Mouse (Mus musculus) embryonic facial prominence, embryonic 15.5 days (tissue): ENCODE results near the gene Hacd3. TPM values are rescaled to one million over a fixed set of nuclear protein-coding genes. Genes with fewer than 3 reads are reported as not detected.
"Not testable (repeated sequence)": the region's sequence is repeated elsewhere in the genome, so short reads cannot be mapped to it uniquely, and the experiment has no call there.

Experiments used
- ATAC-seq: fragments of 200-750 bp; cut with Nextera tagmentation; 2 replicates; pipeline ENCODE4 v1.8.0; 2017; ENCODE audit warnings: low read depth, moderate TSS enrichment; ENCODE audit not compliant: insufficient number of reproducible peaks, low FRiP score, low TSS enrichment
- H3K27ac ChIP-seq: fragments of 300-500 bp; sonication (generic); replicated peaks from 2 replicates; pipeline ENCODE4 v1.5.1; 2015; ENCODE audit warnings: mild to moderate bottlenecking, inconsistent platforms
- H3K27me3 ChIP-seq: fragments of 300-500 bp; sonication (generic); 2 replicates; pipeline ENCODE4 v1.6.1; 2015; ENCODE audit warnings: inconsistent platforms
- H3K36me3 ChIP-seq: fragments of 300-500 bp; sonication (generic); 2 replicates; pipeline ENCODE4 v1.6.1; 2015; ENCODE audit warnings: mild to moderate bottlenecking, inconsistent platforms
- H3K4me1 ChIP-seq: fragments of 300-500 bp; sonication (generic); 2 replicates; pipeline ENCODE4 v1.6.1; 2015; ENCODE audit warnings: inconsistent platforms
- H3K4me2 ChIP-seq: fragments of 300-500 bp; sonication (generic); replicated peaks from 2 replicates; pipeline ENCODE4 v1.6.1; 2015; ENCODE audit warnings: mild to moderate bottlenecking, inconsistent platforms
- H3K4me3 ChIP-seq: fragments of 300-500 bp; sonication (generic); replicated peaks from 2 replicates; pipeline ENCODE4 v1.5.1; 2015; ENCODE audit warnings: mild to moderate bottlenecking, inconsistent platforms
- H3K9ac ChIP-seq: fragments of 300-500 bp; sonication (generic); 2 replicates; pipeline ENCODE4 v1.6.1; 2015; ENCODE audit warnings: inconsistent platforms
- H3K9me3 ChIP-seq: fragments of 300-500 bp; sonication (generic); replicated peaks from 2 replicates; pipeline ENCODE4 v1.6.1; 2016; ENCODE audit warnings: inconsistent platforms
- WGBS: fragments of 180-500 bp; shearing (Covaris S2); methylation state at CpG from one replicate; pipeline ENCODE4 v1.1.7; 2015; 5-methylcytosine and 5-hydroxymethylcytosine counted together
- polyA plus RNA-seq: library from polyadenylated mRNA; unstranded; fragments of >200 nt; fragmentation: Nextera tagmentation; extraction: Ambion mirVana; gene quantifications from 2 replicates; pipeline ENCODE4 v1.2.1, GENCODE M21; 2015

The Hacd3 gene
- polyA plus RNA-seq, 1 experiment from 2014 or later: 78.5 TPM

- Histone ChIP-seq H3K9me3 (no peaks in the 10 kb centered on the region), H3K36me3 (no peaks in the 10 kb centered on the region), H3K27ac (peak overlapping the region; percentile 44; the same call in 1 of the 2 replicates), H3K9ac (no peak overlapping the region), H3K4me1 (peaks cover 49% of the 10 kb centered on the region), H3K4me2 (no peak overlapping the region), H3K4me3 (no peak overlapping the region), H3K27me3 (no peaks in the 10 kb centered on the region)
- no peak for ATAC-seq
- WGBS: 73% methylated on average over 4 of the region's 4 CpGs
These were observed 5.1 kb downstream of the Hacd3 start for GRCm38 (mm10) chr9:65016241-65016977.

GRCm38 (mm10) chr9:65015461-65016222 is 5.9 kb downstream of the Hacd3 start:
- Histone ChIP-seq H3K36me3 (no peaks in the 10 kb centered on the region), H3K27ac (peak overlapping the region; percentile 44; the same call in 1 of the 2 replicates), H3K9ac (no peak overlapping the region), H3K9me3 (no peaks in the 10 kb centered on the region), H3K27me3 (no peaks in the 10 kb centered on the region), H3K4me1 (peaks cover 45% of the 10 kb centered on the region), H3K4me2 (no peak overlapping the region), H3K4me3 (no peak overlapping the region)
- no peak for ATAC-seq
- WGBS: 56% methylated on average over 7 of the region's 7 CpGs

- 58% methylated on average over 6 of the region's 6 CpGs for WGBS
- Histone ChIP-seq H3K4me3 (no peak overlapping the region), H3K36me3 (peaks cover 16% of the 10 kb centered on the region; the same call in 1 of the 2 replicates), H3K9me3 (no peaks in the 10 kb centered on the region), H3K9ac (no peak overlapping the region), H3K4me2 (no peak overlapping the region), H3K27me3 (no peaks in the 10 kb centered on the region), H3K4me1 (peaks cover 13% of the 10 kb centered on the region; the same call in 1 of the 2 replicates), H3K27ac (no peak overlapping the region)
- no peak for ATAC-seq
These were observed 10.2 kb downstream of the Hacd3 start for GRCm38 (mm10) chr9:65011304-65011703.

- H3K4me3 ChIP-seq: no peak overlapping the region
- 77% methylated on average over 8 of the region's 8 CpGs for WGBS
- H3K9me3 ChIP-seq: no peaks in the 10 kb centered on the region
- peaks cover 23% of the 10 kb centered on the region for H3K36me3 ChIP-seq
- H3K27ac ChIP-seq: no peak overlapping the region
- H3K27me3 ChIP-seq: no peaks in the 10 kb centered on the region
- H3K4me2 ChIP-seq: no peak overlapping the region
- 0 out of 2 replicates have a peak, but pooled peaks cover 6% of the 10 kb centered on the region for H3K4me1 ChIP-seq
- no peak for ATAC-seq
- H3K9ac ChIP-seq: no peak overlapping the region
These were observed 10.9 kb downstream of the Hacd3 start for GRCm38 (mm10) chr9:65010632-65011031.

GRCm38 (mm10) chr9:65005737-65006136 is 15.8 kb downstream of the Hacd3 start:
- Histone ChIP-seq H3K4me2 (no peak overlapping the region), H3K27me3 (no peaks in the 10 kb centered on the region), H3K9ac (no peak overlapping the region), H3K4me1 (no peaks in the 10 kb centered on the region), H3K4me3 (no peak overlapping the region), H3K36me3 (peaks cover 55% of the 10 kb centered on the region), H3K27ac (no peak overlapping the region), H3K9me3 (no peaks in the 10 kb centered on the region)
- no peak for ATAC-seq
- 93% methylated on average over 8 of the region's 8 CpGs for WGBS

GRCm38 (mm10) chr9:65001481-65001880 is 20.0 kb downstream of the Hacd3 start:
- Histone ChIP-seq H3K36me3 (peaks cover 66% of the 10 kb centered on the region), H3K4me2 (no peak overlapping the region), H3K9me3 (no peaks in the 10 kb centered on the region), H3K27me3 (no peaks in the 10 kb centered on the region), H3K9ac (no peak overlapping the region), H3K27ac (no peak overlapping the region), H3K4me1 (no peaks in the 10 kb centered on the region), H3K4me3 (no peak overlapping the region)
- ATAC-seq: no peak
- 56% methylated on average over 4 of the region's 4 CpGs for WGBS

- ATAC-seq, H3K9ac ChIP-seq, H3K4me3 ChIP-seq, H3K4me2 ChIP-seq, H3K27ac ChIP-seq, H3K9me3 ChIP-seq, H3K27me3 ChIP-seq, H3K4me1 ChIP-seq: not testable (repeated sequence)
- H3K36me3 ChIP-seq: peaks cover 51% of the 10 kb centered on the region
- 92% methylated on average over 1 of the region's 1 CpGs for WGBS
These were observed 26.0 kb downstream of the Hacd3 start for GRCm38 (mm10) chr9:64995464-64995863.

- WGBS: 84% methylated on average over 7 of the region's 7 CpGs
- no peak overlapping the region for H3K9ac ChIP-seq
- H3K4me2 ChIP-seq: no peak overlapping the region
- ATAC-seq: no peak
- peaks cover 58% of the 10 kb centered on the region for H3K36me3 ChIP-seq
- H3K27me3 ChIP-seq: no peaks in the 10 kb centered on the region
- H3K4me3 ChIP-seq: no peak overlapping the region
- no peak overlapping the region for H3K27ac ChIP-seq
- H3K4me1 ChIP-seq: no peaks in the 10 kb centered on the region
- H3K9me3 ChIP-seq: no peaks in the 10 kb centered on the region
These were observed 31.2 kb downstream of the Hacd3 start for GRCm38 (mm10) chr9:64990291-64990690.

- WGBS: 86% methylated on average over 6 of the region's 6 CpGs
- Histone ChIP-seq H3K36me3 (peaks cover 66% of the 10 kb centered on the region), H3K9me3 (no peaks in the 10 kb centered on the region), H3K4me3 (no peak overlapping the region), H3K27me3 (no peaks in the 10 kb centered on the region), H3K9ac (no peak overlapping the region), H3K4me2 (no peak overlapping the region), H3K27ac (no peak overlapping the region), H3K4me1 (no peaks in the 10 kb centered on the region)
- ATAC-seq: no peak
These were observed 33.0 kb downstream of the Hacd3 start for GRCm38 (mm10) chr9:64988443-64988842.

- ATAC-seq: no peak
- Histone ChIP-seq H3K4me1 (no peaks in the 10 kb centered on the region), H3K9ac (no peak overlapping the region), H3K4me2 (no peak overlapping the region), H3K4me3 (no peak overlapping the region), H3K9me3 (no peaks in the 10 kb centered on the region), H3K36me3 (peaks cover 73% of the 10 kb centered on the region), H3K27me3 (no peaks in the 10 kb centered on the region), H3K27ac (no peak overlapping the region)
- WGBS: 89% methylated on average over 2 of the region's 2 CpGs
These were observed 33.8 kb downstream of the Hacd3 start for GRCm38 (mm10) chr9:64987651-64988050.

GRCm38 (mm10) chr9:64985807-64986206 is 35.7 kb downstream of the Hacd3 start:
- Histone ChIP-seq H3K4me2 (no peak overlapping the region), H3K9me3 (no peaks in the 10 kb centered on the region), H3K4me3 (no peak overlapping the region), H3K36me3 (peaks cover 87% of the 10 kb centered on the region), H3K27me3 (no peaks in the 10 kb centered on the region), H3K27ac (no peak overlapping the region), H3K4me1 (no peaks in the 10 kb centered on the region), H3K9ac (no peak overlapping the region)
- 78% methylated on average over 9 of the region's 9 CpGs for WGBS
- ATAC-seq: no peak
